Mouse (Mus musculus) CH12.LX (cell line): Measurements from ENCODE around the gene Hoxa9.

Experiments used
- CHD1 ChIP-seq: IDR thresholded peaks from 2 replicates; pipeline ENCODE4 v1.6.1; 2012; ENCODE audit warnings: low read depth, low read length, improper control_type of control experiment, inconsistent platforms
- CTCF ChIP-seq, 2 experiments: IDR thresholded peaks in 1 of 2; conservative IDR thresholded peaks in 1 of 2; 2 replicates each; pipeline ENCODE4 v1.5.1; 2011 to 2012; ENCODE audit warnings: low read depth in 2 of 2, low read length in 2 of 2, improper control_type of control experiment in 1 of 2, inconsistent platforms in 1 of 2, mild to moderate bottlenecking in 1 of 2, moderate library complexity in 1 of 2
- EP300 ChIP-seq: IDR thresholded peaks from 2 replicates; pipeline ENCODE4 v1.6.1; 2011; ENCODE audit warnings: low read length, improper control_type of control experiment
- GABPA ChIP-seq: IDR thresholded peaks from 2 replicates; pipeline ENCODE4 v1.6.1; 2012; ENCODE audit warnings: low read depth, low read length, improper control_type of control experiment, inconsistent platforms; ENCODE audit not compliant: insufficient replicate concordance
- MYC ChIP-seq: IDR thresholded peaks from 2 replicates; pipeline ENCODE4 v1.6.1; 2011; ENCODE audit warnings: low read depth, mild to moderate bottlenecking, improper control_type of control experiment, low read length
- NELFE ChIP-seq: IDR thresholded peaks from 2 replicates; pipeline ENCODE4 v1.6.1; 2011; ENCODE audit warnings: low read depth, low read length, improper control_type of control experiment
- NRF1 ChIP-seq: IDR thresholded peaks from 2 replicates; pipeline ENCODE4 v1.6.1; 2014; ENCODE audit warnings: low read depth, mild to moderate bottlenecking, inconsistent platforms, low read length, improper control_type of control experiment, moderate library complexity
- POLR2A ChIP-seq: IDR thresholded peaks from 2 replicates; pipeline ENCODE4 v1.6.1; 2011; ENCODE audit warnings: low read depth, mild to moderate bottlenecking, improper control_type of control experiment, low read length
- SIN3A ChIP-seq: IDR thresholded peaks from 2 replicates; pipeline ENCODE4 v1.6.1; 2012; ENCODE audit warnings: low read length, improper control_type of control experiment, inconsistent platforms
- SMC3 ChIP-seq: IDR thresholded peaks from 2 replicates; pipeline ENCODE4 v1.6.1; 2011; ENCODE audit warnings: low read depth, low read length, improper control_type of control experiment
- TBP ChIP-seq: conservative IDR thresholded peaks from 2 replicates; pipeline ENCODE4 v1.6.1; 2011; ENCODE audit warnings: low read depth, low read length, improper control_type of control experiment
- USF2 ChIP-seq: conservative IDR thresholded peaks from 2 replicates; pipeline ENCODE4 v1.6.1; 2011; ENCODE audit warnings: low read depth, low read length, improper control_type of control experiment
- ZKSCAN1 ChIP-seq: IDR thresholded peaks from 2 replicates; pipeline ENCODE4 v1.6.1; 2012; ENCODE audit warnings: low read depth, inconsistent platforms, low read length, improper control_type of control experiment, borderline replicate concordance

- TF ChIP-seq NRF1 (no peak), SIN3A (no peak), USF2 (no peak), TBP (no peak), SMC3 (no peak), MYC (no peak), EP300 (no peak), GABPA (no peak), ZKSCAN1 (no peak), CTCF (conservative IDR thresholded peaks at IDR 0.05 in 1 of 2, IDR thresholded peaks at IDR 0.05 in 1 of 2; ENCODE audit: low read depth in 2 of 2, low read length in 2 of 2) (no peak), CHD1 (no peak), POLR2A (no peak), NELFE (no peak)
Measured at GRCm38 (mm10) chr6:52235866-52236265, 5.0 kb upstream of the Hoxa9 start.
